Mouse (Mus musculus): ENCODE measurements around the gene Mbtps2. TPM values are rescaled to one million over a fixed set of nuclear protein-coding genes. Genes with fewer than 3 reads are reported as not detected.

The Mbtps2 gene
- 38.9 and 41.3 TPM in 2 replicates for polyA plus RNA-seq (2011; ENCODE audit: insufficient read length, low read depth, missing spikeins)

DNA sequence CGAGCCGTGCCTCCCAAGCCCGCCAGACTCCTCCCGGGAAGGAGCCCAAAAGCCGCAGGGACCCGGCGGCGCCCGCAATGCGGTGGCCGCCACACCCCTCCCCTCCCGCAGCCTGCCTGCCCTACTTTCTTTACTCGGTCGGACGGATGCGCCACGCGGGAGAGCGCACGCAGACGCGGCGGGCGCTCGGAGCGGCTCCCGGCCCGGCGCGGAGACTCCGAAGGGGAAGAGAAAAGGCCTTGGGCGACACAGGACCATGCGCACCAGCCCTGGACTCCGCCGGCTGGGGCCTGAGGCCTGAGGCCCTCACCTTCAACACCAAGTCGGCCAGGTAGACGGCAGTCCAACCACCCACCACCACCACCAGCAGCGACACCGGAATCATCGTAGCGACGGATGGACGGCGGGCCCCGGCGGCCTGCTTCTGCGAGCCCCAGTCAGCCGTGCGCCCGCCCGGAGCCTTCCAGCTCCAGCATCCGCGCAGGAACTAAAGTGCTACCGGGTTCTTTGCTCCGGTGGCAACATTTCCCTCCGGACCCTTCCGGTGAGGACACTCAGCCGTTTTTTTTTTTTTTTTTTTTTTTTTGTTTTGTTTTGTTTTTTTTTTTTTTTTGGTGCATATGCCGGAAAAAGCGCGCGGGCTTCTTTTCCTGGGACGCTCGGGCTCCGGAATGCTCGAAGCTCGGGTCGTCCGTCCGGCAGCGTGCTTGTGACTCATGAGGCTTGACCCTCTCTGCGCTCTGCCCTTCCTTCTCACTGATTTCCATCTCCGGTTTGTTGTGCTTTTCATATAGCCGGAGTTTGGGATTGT, at the start of gene Mbtps2:
Gene Mbtps2 (minus strand): TSS at position 530 of the 811 bp plus-strand sequence.
- Histone ChIP-seq H3K4me1 (ENCODE audit: control insufficient read depth, insufficient read depth, low read length) (peaks cover 4% of the 10 kb centered on the region; the same call in 1 of the 2 replicates), H3K4me3 (ENCODE audit: insufficient read depth, low read length) (peak within 1 kb of the TSS; percentile 78), H3K27ac (ENCODE audit: insufficient read depth, low read length) (peak within 1 kb of the TSS; percentile 90)
- no peak for TF ChIP-seq CTCF (IDR thresholded peaks at IDR 0.05; ENCODE audit: borderline replicate concordance, insufficient read depth, low read length)
- peak; percentile 44 for TF ChIP-seq POLR2A (IDR thresholded peaks at IDR 0.05; ENCODE audit: low read depth, low read length)

DNA sequence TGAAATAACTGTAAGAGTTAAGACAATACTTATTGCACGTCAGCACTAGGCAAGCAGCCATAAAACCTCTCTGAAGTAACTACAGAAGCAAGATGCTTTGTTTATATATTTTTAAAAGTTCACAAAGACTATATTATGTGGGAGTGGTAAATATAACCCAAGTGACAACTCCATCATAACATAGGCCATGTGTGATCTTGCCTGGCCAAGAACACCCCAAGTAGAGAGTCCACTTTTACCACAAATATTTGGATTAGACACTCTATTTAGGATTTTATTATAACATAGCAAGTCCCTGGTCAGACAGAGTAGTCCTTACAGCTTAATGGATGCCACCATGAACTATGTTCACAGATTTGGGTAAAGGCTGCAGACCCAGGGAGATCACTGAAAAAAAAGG, 47.9 kb upstream of the Mbtps2 start:
- Histone ChIP-seq H3K4me1 (ENCODE audit: control insufficient read depth, insufficient read depth, low read length) (0 out of 2 replicates have a peak, but pooled peaks cover 3% of the 10 kb centered on the region), H3K4me3 (ENCODE audit: insufficient read depth, low read length) (no peak overlapping the region), H3K27ac (ENCODE audit: insufficient read depth, low read length) (no peak overlapping the region)
- TF ChIP-seq CTCF (IDR thresholded peaks at IDR 0.05; ENCODE audit: borderline replicate concordance, insufficient read depth, low read length) (no peak), POLR2A (IDR thresholded peaks at IDR 0.05; ENCODE audit: low read depth, low read length) (no peak)

DNA sequence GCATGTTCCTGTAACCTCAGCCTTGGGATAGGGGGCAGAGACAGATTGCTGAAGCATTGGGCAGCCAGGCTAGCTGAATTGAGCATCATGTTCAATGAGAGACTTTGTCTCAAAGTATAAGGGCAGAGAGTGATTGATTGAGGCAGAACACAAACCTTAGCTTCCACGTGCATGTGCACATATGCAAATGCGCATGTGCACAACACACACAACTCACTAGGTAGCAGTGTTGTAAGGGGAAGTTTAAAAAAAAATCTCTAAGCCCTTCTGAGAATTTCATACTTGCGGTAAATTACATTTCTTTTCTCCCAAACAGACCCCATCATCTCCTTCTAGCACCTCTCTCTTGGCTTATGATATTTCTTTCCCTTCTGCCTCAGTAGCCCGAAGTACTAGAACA, 46.2 kb upstream of the Mbtps2 start:
- Histone ChIP-seq H3K4me3 (ENCODE audit: insufficient read depth, low read length) (no peak overlapping the region), H3K27ac (ENCODE audit: insufficient read depth, low read length) (no peak overlapping the region), H3K4me1 (ENCODE audit: control insufficient read depth, insufficient read depth, low read length) (0 out of 2 replicates have a peak, but pooled peaks cover 3% of the 10 kb centered on the region)
- no peak for TF ChIP-seq POLR2A (IDR thresholded peaks at IDR 0.05; ENCODE audit: low read depth, low read length)
- no peak for TF ChIP-seq CTCF (IDR thresholded peaks at IDR 0.05; ENCODE audit: borderline replicate concordance, insufficient read depth, low read length)

DNA sequence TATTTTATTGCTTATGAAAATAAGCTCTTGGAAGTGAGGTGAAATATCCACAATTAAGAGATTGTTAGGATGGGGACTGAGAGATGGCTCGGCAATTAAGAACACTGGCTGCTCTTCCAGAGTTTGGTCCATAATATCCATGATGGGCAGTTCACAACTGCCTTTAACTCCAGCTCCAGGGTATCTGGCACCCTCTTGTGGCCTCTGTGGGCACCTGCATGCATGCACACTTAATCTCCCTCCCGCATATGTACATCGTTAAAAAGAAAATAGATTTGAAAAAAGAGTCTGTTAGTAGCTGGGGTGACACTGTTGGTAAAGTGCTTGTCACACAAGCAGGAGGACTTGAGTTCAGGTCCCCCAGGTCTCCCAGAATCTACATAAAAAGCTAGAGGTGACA, 45.8 kb upstream of the Mbtps2 start:
- H3K27ac ChIP-seq (ENCODE audit: insufficient read depth, low read length) = no peak overlapping the region
- H3K4me1 ChIP-seq (ENCODE audit: control insufficient read depth, insufficient read depth, low read length) = 0 out of 2 replicates have a peak, but pooled peaks cover 3% of the 10 kb centered on the region
- TF ChIP-seq CTCF (IDR thresholded peaks at IDR 0.05; ENCODE audit: borderline replicate concordance, insufficient read depth, low read length) = peak; percentile 67; the same call in 1 of the 2 replicates
- TF ChIP-seq POLR2A (IDR thresholded peaks at IDR 0.05; ENCODE audit: low read depth, low read length) = no peak
- no peak overlapping the region for H3K4me3 ChIP-seq (ENCODE audit: insufficient read depth, low read length)

DNA sequence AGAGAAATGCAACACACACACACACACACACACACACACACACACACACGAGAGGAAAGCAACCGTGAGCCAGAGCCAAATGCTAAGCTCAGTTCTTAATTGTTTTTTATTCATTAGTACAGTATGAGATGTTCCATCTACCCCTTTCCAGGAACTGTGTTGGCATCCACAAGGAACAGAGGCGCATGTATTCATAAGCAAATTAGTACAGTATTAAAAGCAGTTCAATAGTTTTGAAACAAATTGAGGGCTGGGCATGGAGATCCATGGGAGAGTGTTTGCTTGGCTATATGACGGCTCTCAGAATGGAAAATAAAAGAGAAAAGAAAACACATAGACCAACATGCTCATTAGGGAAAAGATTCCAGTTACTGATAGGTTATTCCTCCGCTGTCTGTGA, 44.3 kb upstream of the Mbtps2 start:
- 0 out of 2 replicates have a peak, but pooled peaks cover 3% of the 10 kb centered on the region for H3K4me1 ChIP-seq (ENCODE audit: control insufficient read depth, insufficient read depth, low read length)
- no peak overlapping the region for H3K4me3 ChIP-seq (ENCODE audit: insufficient read depth, low read length)
- H3K27ac ChIP-seq (ENCODE audit: insufficient read depth, low read length) = no peak overlapping the region
- TF ChIP-seq POLR2A (IDR thresholded peaks at IDR 0.05; ENCODE audit: low read depth, low read length) (no peak), CTCF (IDR thresholded peaks at IDR 0.05; ENCODE audit: borderline replicate concordance, insufficient read depth, low read length) (no peak)

DNA sequence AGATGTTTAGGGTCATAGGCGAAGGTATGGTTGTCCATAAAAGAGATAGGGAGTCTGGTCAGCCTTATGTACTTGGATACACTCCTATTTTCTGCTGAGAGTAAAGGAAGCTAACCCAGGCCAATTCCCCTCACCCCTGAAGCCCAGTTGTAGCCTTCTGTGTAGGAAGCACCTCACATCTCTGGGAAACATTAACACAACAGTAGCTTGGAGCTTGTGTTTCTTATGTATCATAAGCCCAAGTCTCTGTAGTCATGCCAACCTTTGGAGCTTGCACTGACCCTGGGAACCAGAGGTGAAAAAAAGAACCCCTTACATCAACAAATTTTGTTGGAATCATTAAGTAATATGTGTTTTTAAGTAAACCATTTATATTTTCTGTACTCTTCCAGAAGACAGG, 38.7 kb upstream of the Mbtps2 start:
- H3K4me3 ChIP-seq (ENCODE audit: insufficient read depth, low read length) = no peak overlapping the region
- TF ChIP-seq CTCF (IDR thresholded peaks at IDR 0.05; ENCODE audit: borderline replicate concordance, insufficient read depth, low read length) = no peak
- TF ChIP-seq POLR2A (IDR thresholded peaks at IDR 0.05; ENCODE audit: low read depth, low read length) = no peak
- no peaks in the 10 kb centered on the region for H3K4me1 ChIP-seq (ENCODE audit: control insufficient read depth, insufficient read depth, low read length)
- H3K27ac ChIP-seq (ENCODE audit: insufficient read depth, low read length) = no peak overlapping the region

DNA sequence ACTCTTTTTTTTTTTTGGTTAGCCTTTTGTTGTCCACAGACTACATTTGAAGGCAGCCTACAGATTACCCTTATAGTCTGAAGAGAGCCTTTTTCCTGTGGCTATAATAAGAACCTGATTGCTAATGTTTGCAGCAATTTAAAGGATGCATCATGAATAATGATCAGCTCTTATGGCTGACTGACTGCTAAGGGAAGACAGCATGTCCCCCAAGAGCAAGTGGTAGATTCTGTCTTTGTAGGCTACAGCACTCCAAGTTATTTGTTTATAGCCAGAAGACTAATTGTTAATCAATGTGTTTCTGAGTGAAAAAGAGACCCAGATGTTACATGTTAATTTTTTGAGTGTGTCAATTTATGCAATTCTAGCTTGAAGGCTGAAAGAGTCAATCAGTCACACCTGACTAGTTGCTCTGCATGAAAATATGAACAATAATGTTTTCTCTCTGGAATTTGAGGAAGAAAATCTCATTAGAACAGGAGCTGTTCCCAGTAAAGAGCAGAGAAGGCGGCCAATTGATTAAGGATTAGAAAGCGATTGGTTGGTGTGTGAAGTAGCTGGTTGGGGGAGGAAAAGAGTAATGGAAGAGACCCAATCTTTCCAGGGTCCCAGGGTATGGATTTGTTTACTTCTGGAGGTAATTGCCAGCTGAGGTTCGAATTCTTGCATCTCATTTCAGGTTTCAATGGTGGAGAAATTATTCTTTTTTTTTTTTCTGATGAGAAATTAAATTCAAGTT, 35.3 kb upstream of the Mbtps2 start:
- no peak overlapping the region for H3K4me3 ChIP-seq (ENCODE audit: insufficient read depth, low read length)
- H3K4me1 ChIP-seq (ENCODE audit: control insufficient read depth, insufficient read depth, low read length) = no peaks in the 10 kb centered on the region
- no peak overlapping the region for H3K27ac ChIP-seq (ENCODE audit: insufficient read depth, low read length)
- no peak for TF ChIP-seq POLR2A (IDR thresholded peaks at IDR 0.05; ENCODE audit: low read depth, low read length)
- no peak for TF ChIP-seq CTCF (IDR thresholded peaks at IDR 0.05; ENCODE audit: borderline replicate concordance, insufficient read depth, low read length)

DNA sequence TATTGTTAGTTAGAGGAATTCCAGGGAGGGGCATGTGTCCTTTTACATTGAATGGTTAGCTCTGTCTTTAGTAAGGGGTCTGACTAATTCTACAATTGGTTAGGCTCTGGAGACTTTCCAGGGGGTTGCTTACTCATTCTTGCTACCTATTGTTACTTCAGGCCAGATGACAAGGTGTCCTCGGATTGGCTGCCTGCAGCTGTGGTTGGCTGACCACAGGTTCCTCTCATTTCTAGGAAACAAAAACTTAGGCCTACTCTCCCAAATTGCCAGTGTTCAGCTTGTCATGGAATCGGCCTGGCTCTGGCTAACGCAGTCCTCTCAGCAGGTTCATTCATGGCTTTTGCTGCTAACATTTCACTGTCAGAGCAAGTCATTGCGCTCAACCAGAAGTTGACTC, 31.8 kb upstream of the Mbtps2 start:
- H3K4me1 ChIP-seq (ENCODE audit: control insufficient read depth, insufficient read depth, low read length) = no peaks in the 10 kb centered on the region
- H3K4me3 ChIP-seq (ENCODE audit: insufficient read depth, low read length) = no peak overlapping the region
- TF ChIP-seq POLR2A (IDR thresholded peaks at IDR 0.05; ENCODE audit: low read depth, low read length) = no peak
- no peak for TF ChIP-seq CTCF (IDR thresholded peaks at IDR 0.05; ENCODE audit: borderline replicate concordance, insufficient read depth, low read length)
- no peak overlapping the region for H3K27ac ChIP-seq (ENCODE audit: insufficient read depth, low read length)

DNA sequence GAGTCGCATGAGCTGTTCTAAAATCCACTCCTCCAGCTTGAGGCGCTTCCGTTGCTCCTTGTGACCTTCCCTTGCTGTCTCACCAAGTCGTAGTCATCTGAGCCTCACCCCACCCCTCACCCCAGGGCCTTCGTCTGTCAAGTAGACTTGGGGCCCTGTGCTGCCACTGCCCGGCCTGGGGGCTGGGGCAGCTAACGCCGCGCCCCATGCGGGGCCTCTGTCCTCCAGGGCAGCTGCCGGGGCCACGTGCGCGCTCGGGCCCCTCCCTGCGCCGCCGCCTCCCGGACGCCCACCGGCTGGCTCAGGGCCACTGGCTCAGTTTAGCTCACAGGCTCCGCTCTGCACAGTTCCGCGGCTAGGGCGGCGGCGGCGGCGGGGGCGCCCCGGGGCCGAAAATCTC, 14.4 kb upstream of the Mbtps2 start:
- no peak overlapping the region for H3K27ac ChIP-seq (ENCODE audit: insufficient read depth, low read length)
- TF ChIP-seq CTCF (IDR thresholded peaks at IDR 0.05; ENCODE audit: borderline replicate concordance, insufficient read depth, low read length) (no peak), POLR2A (IDR thresholded peaks at IDR 0.05; ENCODE audit: low read depth, low read length) (no peak)
- H3K4me3 ChIP-seq (ENCODE audit: insufficient read depth, low read length) = no peak overlapping the region
- H3K4me1 ChIP-seq (ENCODE audit: control insufficient read depth, insufficient read depth, low read length) = no peaks in the 10 kb centered on the region

DNA sequence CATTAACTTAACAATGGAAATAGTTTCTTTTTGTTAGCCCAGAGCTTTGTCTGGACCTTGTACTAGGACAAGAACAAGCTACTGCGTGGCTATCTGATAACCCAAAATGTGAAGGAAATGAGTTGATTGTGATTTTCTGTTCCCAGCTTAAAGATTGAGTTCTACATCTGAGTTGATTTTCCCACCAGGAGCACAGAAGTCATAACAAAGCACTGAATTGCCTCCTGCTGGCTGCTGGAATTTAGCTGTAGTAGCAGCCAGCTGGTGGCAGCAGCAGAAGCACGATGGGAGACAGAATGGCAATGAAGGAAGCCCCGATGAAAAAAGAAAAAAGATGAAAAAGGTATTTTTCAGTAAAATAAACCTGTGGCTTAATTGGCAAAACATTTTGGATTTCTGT, 2.9 kb upstream of the Mbtps2 start:
- TF ChIP-seq POLR2A (IDR thresholded peaks at IDR 0.05; ENCODE audit: low read depth, low read length) (no peak), CTCF (IDR thresholded peaks at IDR 0.05; ENCODE audit: borderline replicate concordance, insufficient read depth, low read length) (peak; percentile 29; the same call in 1 of the 2 replicates)
- H3K4me3 ChIP-seq (ENCODE audit: insufficient read depth, low read length) = no peak overlapping the region
- peaks cover 4% of the 10 kb centered on the region; the same call in 1 of the 2 replicates for H3K4me1 ChIP-seq (ENCODE audit: control insufficient read depth, insufficient read depth, low read length)
- no peak overlapping the region for H3K27ac ChIP-seq (ENCODE audit: insufficient read depth, low read length)

Data from embryonic fibroblast, embryonic 13.5 days (primary cell).